Mouse (Mus musculus): ENCODE results near the gene Dlgap1.

DNA sequence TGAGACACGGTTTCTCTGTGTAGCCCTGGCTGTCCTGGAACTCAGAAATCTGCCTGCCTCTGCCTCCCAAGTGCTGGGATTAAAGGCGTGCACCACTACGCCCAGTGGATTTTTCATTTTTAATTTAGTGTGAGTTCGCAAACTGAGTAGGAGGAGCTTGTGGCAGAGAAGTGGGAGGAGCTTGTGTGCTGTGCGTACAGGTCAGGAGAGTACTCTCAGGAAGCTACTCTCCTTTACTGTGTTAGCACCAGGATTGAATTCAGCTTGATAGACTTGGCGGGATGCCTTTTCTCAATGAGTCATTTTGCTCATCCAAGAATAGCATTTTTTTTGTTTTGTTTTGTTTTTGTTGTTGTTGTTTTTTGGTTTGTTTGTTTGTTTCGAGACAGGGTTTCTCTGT, 793.1 kb downstream of the Dlgap1 start:
- TF ChIP-seq CTCF (IDR thresholded peaks at IDR 0.05): no peak
- TF ChIP-seq POLR2A (IDR thresholded peaks at IDR 0.05; ENCODE audit: insufficient read depth, low read depth, low read length): no peak

Measured in heart, adult 2 months (tissue).